Mouse (Mus musculus) ES-E14 (cell line): ENCODE measurements at regions not wholly inside any gene's neighbourhood (a gene's known extent, or its start where the extent isn't known, plus 50 kb on each side); places are given as distances from the start of the nearest gene placed in this dataset.

Source experiments
- DNase-seq: peaks from one replicate; pipeline ENCODE4 v3.0.0-alpha.2; 2013; ENCODE audit warnings: low read depth, low spot score
- H3K27ac ChIP-seq: 2 replicates; pipeline ENCODE4 v1.5.1; 2012; ENCODE audit warnings: low read depth, mild to moderate bottlenecking, low read length, moderate library complexity, mixed read lengths; ENCODE audit not compliant: poor library complexity, insufficient read depth, severe bottlenecking
- H3K36me3 ChIP-seq: 2 replicates; pipeline ENCODE4 v1.6.1; 2012; ENCODE audit warnings: mild to moderate bottlenecking, low read length, moderate library complexity, mixed read lengths; ENCODE audit not compliant: control insufficient read depth, poor library complexity, insufficient read depth, severe bottlenecking
- H3K4me1 ChIP-seq, 2 experiments: fragments of 150-350 bp in 1 of 2; sonication (generic) in 1 of 2; 2 replicates each; pipeline ENCODE4 v1.6.1; 2012; ENCODE audit warnings: low read length in 2 of 2, mild to moderate bottlenecking in 1 of 2, mixed read lengths in 1 of 2; ENCODE audit not compliant: control insufficient read depth in 2 of 2, insufficient read depth in 2 of 2, poor library complexity in 1 of 2
- H3K4me3 ChIP-seq, 2 experiments: fragments of 150-350 bp in 1 of 2; sonication (generic) in 1 of 2; 2 replicates each; pipeline ENCODE4 v1.5.1; 2012; ENCODE audit warnings: low read length in 2 of 2, low read depth in 1 of 2, mild to moderate bottlenecking in 1 of 2, mixed read lengths in 1 of 2; ENCODE audit not compliant: insufficient read depth in 1 of 2, poor library complexity in 1 of 2, severe bottlenecking in 1 of 2
- H3K9ac ChIP-seq: 2 replicates; pipeline ENCODE4 v1.6.1; 2012; ENCODE audit warnings: low read depth, mild to moderate bottlenecking, low read length, mixed read lengths; ENCODE audit not compliant: poor library complexity, insufficient read depth, severe bottlenecking
- H3K9me3 ChIP-seq: fragments of 150-350 bp; sonication (generic); 2 replicates; pipeline ENCODE4 v1.6.1; 2012; ENCODE audit warnings: low read depth, mild to moderate bottlenecking, low read length; ENCODE audit not compliant: control insufficient read depth, insufficient read depth
- CHD2 ChIP-seq: IDR thresholded peaks from 2 replicates; pipeline ENCODE4 v1.6.1; 2014; ENCODE audit warnings: mild to moderate bottlenecking, low read depth, low read length, inconsistent platforms
- HCFC1 ChIP-seq: IDR thresholded peaks from 2 replicates; pipeline ENCODE4 v1.6.1; 2012; ENCODE audit warnings: low read length, inconsistent platforms, borderline replicate concordance; ENCODE audit not compliant: insufficient read depth
- MAFK ChIP-seq: IDR thresholded peaks from 2 replicates; pipeline ENCODE4 v1.6.1; 2014; ENCODE audit warnings: mild to moderate bottlenecking, low read depth, low read length, inconsistent platforms; ENCODE audit not compliant: insufficient read depth
- ZC3H11A ChIP-seq: IDR thresholded peaks from 2 replicates; pipeline ENCODE4 v1.6.1; 2012; ENCODE audit warnings: low read depth, mild to moderate bottlenecking, inconsistent platforms, low read length, borderline replicate concordance
- ZNF384 ChIP-seq: IDR thresholded peaks from 2 replicates; pipeline ENCODE4 v1.6.1; 2012; ENCODE audit warnings: low read depth, low read length, inconsistent platforms
- in situ Hi-C, 2 experiments: fragments of 600-800 bp; cut with MboI; formaldehyde crosslinking; loops; one replicate each; pipeline ENCODE4 v1.15.1; 2025; ENCODE audit warnings: low sequenced_read_pairs in 2 of 2, inconsistent platforms in 1 of 2; ENCODE audit not compliant: unreplicated experiment in 2 of 2

DNA sequence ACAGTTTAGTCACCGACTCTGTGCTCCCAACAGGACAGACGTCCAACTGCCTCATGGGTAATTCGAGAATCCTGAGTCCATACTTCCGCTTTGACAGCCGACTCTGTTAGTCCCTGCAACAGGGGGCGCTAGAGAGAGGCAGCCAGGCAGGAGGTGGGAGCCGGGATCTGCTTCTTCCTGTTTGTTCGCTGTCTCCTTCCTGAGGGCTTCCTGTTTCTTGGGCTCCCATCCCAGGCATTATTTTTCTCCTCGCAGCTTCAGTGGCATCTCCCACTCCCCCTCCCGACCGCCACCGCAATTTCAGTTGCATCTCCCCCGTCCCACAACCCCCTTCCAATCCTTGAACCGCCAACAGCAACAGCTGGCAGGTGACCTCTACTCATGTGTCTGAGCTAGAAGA is 211.1 kb downstream of the Xxylt1 start:
- Histone ChIP-seq H3K9ac (no peak overlapping the region), H3K36me3 (no peaks in the 10 kb centered on the region), H3K9me3 (no peaks in the 10 kb centered on the region), H3K27ac (no peak overlapping the region), H3K4me1 (peaks cover 6 to 10% of the 10 kb centered on the region in 2 experiments; a peak in 2 of 4 replicates), H3K4me3 (no peak overlapping the region)
- peak; percentile 56 for DNase-seq
- TF ChIP-seq MAFK = no peak
- peak; percentile 28; the same call in 1 of the 2 replicates for TF ChIP-seq ZC3H11A
- in situ Hi-C loops = no loop called here

GRCm38 (mm10) chr16:30870676-30871075 is 210.6 kb downstream of the Xxylt1 start:
- H3K27ac ChIP-seq = no peak overlapping the region
- no peak overlapping the region for H3K4me3 ChIP-seq
- H3K9me3 ChIP-seq = no peaks in the 10 kb centered on the region
- peaks cover 6 to 10% of the 10 kb centered on the region in 2 experiments; a peak in 2 of 4 replicates for H3K4me1 ChIP-seq
- H3K36me3 ChIP-seq = no peaks in the 10 kb centered on the region
- no peak for DNase-seq
- in situ Hi-C loops = no loop called here
- H3K9ac ChIP-seq = no peak overlapping the region
- TF ChIP-seq HCFC1 (no peak), ZNF384 (no peak), CHD2 (no peak), ZC3H11A (no peak), MAFK (no peak)

GRCm38 (mm10) chr16:30872147-30872546 is 209.1 kb downstream of the Xxylt1 start:
- peaks cover 6 to 10% of the 10 kb centered on the region in 2 experiments; a peak in 2 of 4 replicates for H3K4me1 ChIP-seq
- in situ Hi-C loops = no loop called here
- TF ChIP-seq CHD2 (no peak), ZNF384 (0 out of 2 replicates have a peak, but pooled peaks have one; percentile 33), HCFC1 (no peak)

DNA sequence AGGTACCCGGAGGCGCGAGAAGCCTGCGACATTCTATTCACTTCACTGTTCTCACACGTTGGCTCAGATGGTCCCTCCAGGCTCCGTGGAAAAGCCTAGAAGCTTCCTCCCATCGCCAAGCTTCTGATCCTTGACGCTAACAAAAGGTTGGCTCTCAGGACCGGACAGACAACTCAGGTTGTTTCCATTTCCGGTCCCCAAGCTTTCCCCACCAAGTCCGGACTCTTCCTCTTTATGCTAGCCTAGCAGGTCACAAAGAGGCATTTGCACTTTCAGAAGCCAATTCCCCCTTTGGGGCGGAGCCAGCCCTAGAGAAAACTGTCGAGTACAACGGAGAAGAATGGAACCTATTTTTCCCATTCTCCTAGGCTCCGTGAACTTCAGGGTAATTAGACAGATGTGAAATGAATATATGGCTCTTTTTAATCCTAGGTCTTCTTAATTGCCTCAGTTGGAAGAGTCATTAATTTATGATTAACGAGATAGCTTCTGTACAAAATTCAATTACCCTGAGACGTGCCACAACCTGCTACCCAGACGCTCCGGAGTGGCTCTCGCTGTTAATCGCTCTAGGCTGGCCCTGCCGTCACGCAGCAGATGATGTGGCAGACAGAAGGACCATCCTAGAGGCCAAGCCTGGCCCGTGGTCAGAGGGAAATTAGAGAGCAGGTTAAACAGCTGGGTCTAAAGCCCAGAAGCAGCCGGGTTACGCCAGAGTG is 207.6 kb downstream of the Xxylt1 start:
- TF ChIP-seq ZNF384 (no peak), MAFK (no peak), HCFC1 (no peak), CHD2 (no peak), ZC3H11A (no peak)
- no peak overlapping the region for H3K27ac ChIP-seq
- peak overlapping the region; percentile 23 to 41; a peak in 3 of 4 replicates for H3K4me3 ChIP-seq

More at GRCm38 (mm10) chr16:30872147-30872546, 209.1 kb downstream of the Xxylt1 start:
- no peaks in the 10 kb centered on the region for H3K36me3 ChIP-seq
- no peak for DNase-seq
- no peak overlapping the region for H3K9ac ChIP-seq
- no peaks in the 10 kb centered on the region for H3K9me3 ChIP-seq
- no peak overlapping the region for H3K27ac ChIP-seq
- H3K4me3 ChIP-seq = no peak overlapping the region

DNA sequence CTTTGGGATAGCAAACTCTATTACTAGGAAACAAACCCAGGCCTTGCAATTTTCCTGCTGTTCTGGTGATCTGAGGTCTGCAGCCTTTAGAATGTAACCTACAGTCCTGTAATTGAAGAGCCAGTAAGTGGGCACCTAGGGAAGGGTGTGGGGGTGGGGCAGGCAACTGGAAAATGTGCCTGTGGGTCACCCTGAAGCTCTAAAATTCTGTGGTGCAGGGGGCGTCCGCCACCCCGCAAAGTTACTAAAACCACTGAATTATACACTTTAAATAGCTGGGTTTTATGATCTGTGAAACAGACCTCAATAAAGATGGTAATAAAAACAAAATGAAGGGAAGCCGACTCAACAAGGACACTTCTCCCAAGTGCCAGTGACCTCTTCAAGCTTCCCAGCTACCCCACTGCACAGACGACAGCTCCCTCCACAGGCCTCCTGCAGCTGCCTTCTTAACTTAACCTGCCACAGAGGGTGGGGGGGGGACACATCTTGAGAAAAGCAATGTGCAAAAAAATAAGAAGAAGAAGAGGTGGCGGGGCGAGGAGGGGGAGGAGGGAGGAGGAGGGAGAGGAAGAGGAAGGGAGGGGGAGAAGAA is 205.9 kb downstream of the Xxylt1 start:
- no peak for DNase-seq
- Histone ChIP-seq H3K27ac (no peak overlapping the region), H3K4me1 (peaks cover 4 to 7% of the 10 kb centered on the region in 2 experiments; a peak in 1 of 4 replicates), H3K36me3 (no peaks in the 10 kb centered on the region), H3K9me3 (no peaks in the 10 kb centered on the region), H3K9ac (no peak overlapping the region), H3K4me3 (no peak overlapping the region)
- in situ Hi-C loops = no loop called here
- no peak for TF ChIP-seq CHD2
- TF ChIP-seq ZNF384 = no peak
- TF ChIP-seq MAFK = no peak
- TF ChIP-seq ZC3H11A = no peak
- TF ChIP-seq HCFC1 = no peak

More for the DNA sequence above, 207.6 kb downstream of the Xxylt1 start:
- Histone ChIP-seq H3K36me3 (no peaks in the 10 kb centered on the region), H3K4me1 (peaks cover 6 to 12% of the 10 kb centered on the region in 2 experiments; a peak in 2 of 4 replicates), H3K9me3 (no peaks in the 10 kb centered on the region), H3K9ac (peak overlapping the region; percentile 45; the same call in 1 of the 2 replicates)
- in situ Hi-C loops = no loop called here
- DNase-seq = no peak
